ENCODE assay signal across 9 mouse cellular contexts in genomic region chr10:121640150-121640930, GRCm38 (mm10). TPM values are rescaled to one million over a fixed set of nuclear protein-coding genes. Genes with fewer than 3 reads are reported as not detected.
DNase-seq lines count a peak whose midpoint lies in the region; ATAC-seq and TF ChIP-seq lines count a peak whose summit lies in the region.
"Had no signal": no experiment of that assay in that cellular context is flagged by ENCODE, and none has a peak within 500 bp of the region (broad histone marks: within the 10 kb centered on the region; RNA-seq: fewer than 3 reads in every experiment).

No protein-coding gene starts in this region.

- H3K4me1 ChIP-seq in forebrain, embryonic 11.5 days (replicated peaks; ENCODE audit: control insufficient read depth, insufficient read depth, low read length) = peaks cover 7% of the 10 kb centered on the region; the same call in 1 of the 2 replicates
- H3K4me1 ChIP-seq in intestine, postnatal 0 days (replicated peaks; ENCODE audit: control insufficient read depth, insufficient read depth, low read length) = peaks cover 8% of the 10 kb centered on the region; the same call in 1 of the 2 replicates
- H3K4me1 ChIP-seq in small intestine, adult 2 months (ENCODE audit: control insufficient read depth, insufficient read depth, insufficient read length, low read length) = no peaks in the 10 kb centered on the region; the same call in none of the 2 replicates

- peak; percentile 13 for DNase-seq in kidney, adult 18-20 months
- DNase-seq in kidney, adult 8-10 months = no peak
- peak; percentile 53 for DNase-seq in ZHBTc4 (ENCODE audit: low read depth, low spot score)
- peak; percentile 70 for DNase-seq in forebrain, embryonic 11.5 days (ENCODE audit: low spot score)
- DNase-seq in urinary bladder, adult 18-20 months (ENCODE audit: low spot score in 2 of 2) = no peak

- H3K36me3 ChIP-seq in forebrain, embryonic 11.5 days (ENCODE audit: control insufficient read depth, insufficient read depth, low read length) = no peaks in the 10 kb centered on the region
- H3K36me3 ChIP-seq in intestine, postnatal 0 days (ENCODE audit: control insufficient read depth, insufficient read depth) = no peaks in the 10 kb centered on the region
- H3K36me3 ChIP-seq in small intestine, adult 2 months (ENCODE audit: control insufficient read depth, insufficient read depth, low read length) = no peaks in the 10 kb centered on the region

- peaks cover 21% of the 10 kb centered on the region for H3K27me3 ChIP-seq in forebrain, embryonic 11.5 days (ENCODE audit: control insufficient read depth, insufficient read depth, low read length)
- H3K27me3 ChIP-seq in intestine, postnatal 0 days (replicated peaks; ENCODE audit: control insufficient read depth, insufficient read depth, low read length) = peaks cover 20% of the 10 kb centered on the region
- peaks cover 22% of the 10 kb centered on the region for H3K27me3 ChIP-seq in small intestine, adult 2 months (ENCODE audit: control insufficient read depth, insufficient read depth, low read length)

- peak; percentile 44; the same call in 1 of the 2 replicates for ATAC-seq in forebrain, embryonic 11.5 days (replicated peaks; ENCODE audit: low FRiP score)
- ATAC-seq in intestine, postnatal 0 days = no peak
- peak; percentile 72 for ATAC-seq in megakaryocyte, adult 5-6 weeks (ENCODE audit: poor library complexity, severe bottlenecking)

- no peak overlapping the region for H3K9ac ChIP-seq in forebrain, embryonic 11.5 days (ENCODE audit: low read length)
- H3K9ac ChIP-seq in intestine, postnatal 0 days (ENCODE audit: low read depth, low read length) = no peak overlapping the region

- TF ChIP-seq POLR2A in small intestine, adult 2 months (IDR thresholded peaks at IDR 0.05; ENCODE audit: low read depth, low read length) = no peak

- WGBS in forebrain, embryonic 11.5 days = 55% methylated on average over 6 of the region's 6 CpGs
- WGBS in intestine, postnatal 0 days = 50% methylated on average over 6 of the region's 6 CpGs
- WGBS in small intestine, adult 2 months = 47% methylated on average over 6 of the region's 6 CpGs

- H3K4me3 ChIP-seq in forebrain, embryonic 11.5 days (ENCODE audit: low read depth, low read length) = no peak overlapping the region
- no peak overlapping the region for H3K4me3 ChIP-seq in intestine, postnatal 0 days (ENCODE audit: low read depth, low read length)
- H3K4me3 ChIP-seq in small intestine, adult 2 months (ENCODE audit: low read depth, low read length) = no peak overlapping the region

- no peaks in the 10 kb centered on the region for H3K9me3 ChIP-seq in forebrain, embryonic 11.5 days (ENCODE audit: control insufficient read depth, low read length)
- no peaks in the 10 kb centered on the region for H3K9me3 ChIP-seq in intestine, postnatal 0 days (ENCODE audit: control insufficient read depth)

- H3K27ac ChIP-seq in forebrain, embryonic 11.5 days (ENCODE audit: low read depth, low read length) = no peak overlapping the region
- no peak overlapping the region for H3K27ac ChIP-seq in intestine, postnatal 0 days (ENCODE audit: low read depth, low read length)
- H3K27ac ChIP-seq in small intestine, adult 2 months (ENCODE audit: insufficient read depth, low read depth, low read length) = no peak overlapping the region
- H3K27ac ChIP-seq: macrophage had no signal

- peak; percentile 79 for TF ChIP-seq CTCF in intestine, postnatal 0 days (IDR thresholded peaks at IDR 0.05; ENCODE audit: low read depth)
- TF ChIP-seq CTCF in small intestine, adult 2 months (IDR thresholded peaks at IDR 0.05; ENCODE audit: extremely low read depth, insufficient read length, insufficient replicate concordance, low read depth, low read length) = peak; percentile 51; the same call in 1 of the 2 replicates

- H3K4me2 ChIP-seq in forebrain, embryonic 11.5 days (ENCODE audit: low read depth, low read length, severe bottlenecking) = no peak overlapping the region
- H3K4me2 ChIP-seq in intestine, postnatal 0 days (replicated peaks; ENCODE audit: low read depth) = peak overlapping the region; percentile 96

RNA-seq across cellular contexts. Expression of gene D930020B18Rik, which starts 1.0 kb away (rescaled TPM):
- 0.39 and 0.52 TPM in 2 replicates for polyA plus RNA-seq in forebrain, embryonic 11.5 days (2014; fragmentation: Nextera tagmentation; extraction: Ambion mirVana)
- 0.05 and 0.12 TPM in 2 replicates for polyA plus RNA-seq in intestine, postnatal 0 days (2015; fragmentation: Nextera tagmentation; extraction: Ambion mirVana)
- total RNA-seq in megakaryocyte, adult 5-6 weeks (2015) = not detected in 2 replicates
- 0.33 TPM in 1 of 2 replicates, not detected in the other for total RNA-seq in megakaryocyte, adult 5-6 weeks (2017)
- 0.23 and 0.62 TPM in 2 replicates for polyA plus RNA-seq in small intestine, adult 2 months (2012; rRNA removed)
- polyA plus RNA-seq: macrophage had no signal

RNA-seq across cellular contexts. Expression of gene Xpot, which starts 14.2 kb away (rescaled TPM):
- polyA plus RNA-seq in forebrain, embryonic 11.5 days (2014; fragmentation: Nextera tagmentation; extraction: Ambion mirVana) = 59.9 and 72.1 TPM in 2 replicates
- polyA plus RNA-seq in intestine, postnatal 0 days (2015; fragmentation: Nextera tagmentation; extraction: Ambion mirVana) = 19.5 and 20.3 TPM in 2 replicates
- 29.7 and 34.3 TPM in 2 replicates for total RNA-seq in megakaryocyte, adult 5-6 weeks (2015)
- total RNA-seq in megakaryocyte, adult 5-6 weeks (2017) = 24.4 and 37.1 TPM in 2 replicates
- 34.9 and 35.3 TPM in 2 replicates for polyA plus RNA-seq in small intestine, adult 2 months (2012; rRNA removed)

RNA-seq across cellular contexts. Expression of gene Tbk1, which starts 53.8 kb away (rescaled TPM):
- 36.2 and 38.2 TPM in 2 replicates for polyA plus RNA-seq in forebrain, embryonic 11.5 days (2014; fragmentation: Nextera tagmentation; extraction: Ambion mirVana)
- polyA plus RNA-seq in intestine, postnatal 0 days (2015; fragmentation: Nextera tagmentation; extraction: Ambion mirVana) = 27.3 and 29.6 TPM in 2 replicates
- 41.2 and 43.3 TPM in 2 replicates for total RNA-seq in megakaryocyte, adult 5-6 weeks (2015)
- 91.2 and 91.3 TPM in 2 replicates for total RNA-seq in megakaryocyte, adult 5-6 weeks (2017)
- 4.1 and 10.2 TPM in 2 replicates for polyA plus RNA-seq in small intestine, adult 2 months (2012; rRNA removed)

Comparison
In these comparisons a context has a peak if more than half of its experiments do, and no peak if none do; other contexts are left out.
1. DNase-seq: peak in kidney, adult 18-20 months (single experiment), ZHBTc4 (single experiment) and forebrain, embryonic 11.5 days (single experiment); none in kidney, adult 8-10 months (0 of 2) and urinary bladder, adult 18-20 months (0 of 2).